Mouse (Mus musculus): Measurements from ENCODE around the gene Idh1. TPM values are rescaled to one million over a fixed set of nuclear protein-coding genes. Genes with fewer than 3 reads are reported as not detected.
"Not testable (repeated sequence)": the region's sequence is repeated elsewhere in the genome, so short reads cannot be mapped to it uniquely, and the experiment has no call there.

Idh1 gene
- polyA plus RNA-seq (2012; rRNA removed) = 201 and 236 TPM in 2 replicates

GRCm38 (mm10) chr1:65186287-65187073 is at the start of gene Idh1, which contains the start of gene Pikfyve:
Gene Idh1, minus strand, starts transcription at chr1:65186500.
Gene Pikfyve, plus strand, starts transcription at chr1:65186683.
- DNase-seq (ENCODE audit: low spot score) = peak; percentile 84

GRCm38 (mm10) chr1:65230566-65230965 is 44.3 kb upstream of the Idh1 start:
- no peak for DNase-seq (ENCODE audit: low spot score)

GRCm38 (mm10) chr1:65229768-65230167 is 43.5 kb upstream of the Idh1 start:
- not testable (repeated sequence) for DNase-seq (ENCODE audit: low spot score)

- DNase-seq (ENCODE audit: low spot score) = no peak
Observed at GRCm38 (mm10) chr1:65227681-65228080, 41.4 kb upstream of the Idh1 start.

GRCm38 (mm10) chr1:65223654-65224053 is 37.4 kb upstream of the Idh1 start:
- no peak for DNase-seq (ENCODE audit: low spot score)

- DNase-seq (ENCODE audit: low spot score) = no peak
Observed at GRCm38 (mm10) chr1:65217972-65218371, 31.7 kb upstream of the Idh1 start.

GRCm38 (mm10) chr1:65217567-65217966 is 31.3 kb upstream of the Idh1 start:
- DNase-seq (ENCODE audit: low spot score) = no peak

- no peak for DNase-seq (ENCODE audit: low spot score)
Observed at GRCm38 (mm10) chr1:65213214-65213613, 26.9 kb upstream of the Idh1 start.

- no peak for DNase-seq (ENCODE audit: low spot score)
Observed at GRCm38 (mm10) chr1:65204299-65204698, 18.0 kb upstream of the Idh1 start.

GRCm38 (mm10) chr1:65198861-65199260 is 12.6 kb upstream of the Idh1 start:
- no peak for DNase-seq (ENCODE audit: low spot score)

GRCm38 (mm10) chr1:65198425-65198824 is 12.1 kb upstream of the Idh1 start:
- DNase-seq (ENCODE audit: low spot score) = no peak

GRCm38 (mm10) chr1:65193226-65193625 is 6.9 kb upstream of the Idh1 start:
- no peak for DNase-seq (ENCODE audit: low spot score)

GRCm38 (mm10) chr1:65190172-65190571 is 3.9 kb upstream of the Idh1 start:
- DNase-seq (ENCODE audit: low spot score) = no peak

GRCm38 (mm10) chr1:65187074-65187430 is 752 bp upstream of the Idh1 start:
- no peak for DNase-seq (ENCODE audit: low spot score)

- DNase-seq (ENCODE audit: low spot score) = no peak
Observed at GRCm38 (mm10) chr1:65185524-65186205, 635 bp downstream of the Idh1 start.

GRCm38 (mm10) chr1:65185011-65185410 is 1.3 kb downstream of the Idh1 start:
- no peak for DNase-seq (ENCODE audit: low spot score)

- DNase-seq (ENCODE audit: low spot score) = no peak
Observed at GRCm38 (mm10) chr1:65183994-65184393, 2.3 kb downstream of the Idh1 start.

- no peak for DNase-seq (ENCODE audit: low spot score)
Observed at GRCm38 (mm10) chr1:65181459-65181858, 4.8 kb downstream of the Idh1 start.

GRCm38 (mm10) chr1:65179634-65180249 is 6.6 kb downstream of the Idh1 start:
- no peak for DNase-seq (ENCODE audit: low spot score)

GRCm38 (mm10) chr1:65178902-65179432 is 7.3 kb downstream of the Idh1 start:
- peak; percentile 97 for DNase-seq (ENCODE audit: low spot score)

GRCm38 (mm10) chr1:65178126-65178901 is 8.0 kb downstream of the Idh1 start:
- peak; percentile 89 for DNase-seq (ENCODE audit: low spot score)

- no peak for DNase-seq (ENCODE audit: low spot score)
Observed at GRCm38 (mm10) chr1:65177452-65177851, 8.8 kb downstream of the Idh1 start.

Data from urinary bladder, adult 2 months (tissue).